Mouse (Mus musculus): ENCODE measurements around the gene Apobec2.

The Apobec2 gene

DNA sequence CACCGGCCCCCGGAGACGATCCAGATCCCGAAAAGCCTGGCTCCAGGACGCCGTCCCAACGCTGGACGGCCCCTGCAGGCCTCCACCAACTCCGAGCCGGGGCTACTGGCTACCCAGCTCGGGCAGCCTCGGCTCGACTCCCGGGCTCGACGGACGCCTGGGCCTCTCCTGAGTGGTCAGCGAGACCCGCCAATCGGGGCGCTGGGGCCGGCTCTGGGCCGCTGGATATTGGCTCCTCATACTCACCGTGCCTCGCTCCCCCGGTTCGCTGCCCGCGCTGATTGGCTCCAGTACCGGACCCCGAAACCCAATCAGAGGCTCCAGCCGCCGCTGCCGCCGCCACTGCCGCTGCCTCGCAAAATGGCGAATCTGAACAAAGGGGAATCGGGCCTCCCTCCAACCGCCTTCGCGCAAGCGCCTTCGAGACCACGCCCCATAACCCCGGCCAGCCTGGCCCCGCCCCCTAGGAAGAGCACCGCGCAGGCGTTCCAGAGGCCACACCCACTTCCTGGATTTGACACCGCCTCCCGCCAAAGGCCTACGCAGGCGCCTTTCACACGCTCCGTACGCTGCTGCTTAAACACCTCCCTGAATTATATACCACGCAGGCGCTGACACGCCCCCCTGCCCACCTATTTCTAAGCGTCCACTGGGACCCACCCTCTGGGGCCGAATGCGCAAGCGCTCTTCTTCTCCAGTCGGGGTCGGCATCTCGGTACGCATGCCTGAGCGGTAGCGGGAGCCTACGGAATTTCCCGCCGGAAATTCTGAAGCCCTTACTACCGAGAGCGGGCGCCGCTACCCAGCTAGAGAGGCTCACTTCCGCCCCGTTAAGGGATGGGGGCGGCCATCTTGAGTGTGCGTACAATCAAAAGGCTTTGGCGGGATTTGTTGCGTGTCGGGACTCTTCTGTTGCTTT, 23.1 kb downstream of the Apobec2 start, which contains the start of the genes Nfya and Oard1:
Gene Nfya, minus strand, starts transcription at position 527 of the 919 bp plus-strand sequence.
Gene Oard1, plus strand, starts transcription at position 635 of the 919 bp plus-strand sequence.
- in situ Hi-C loops (cut with MboI, MseI) = no loop called here

DNA sequence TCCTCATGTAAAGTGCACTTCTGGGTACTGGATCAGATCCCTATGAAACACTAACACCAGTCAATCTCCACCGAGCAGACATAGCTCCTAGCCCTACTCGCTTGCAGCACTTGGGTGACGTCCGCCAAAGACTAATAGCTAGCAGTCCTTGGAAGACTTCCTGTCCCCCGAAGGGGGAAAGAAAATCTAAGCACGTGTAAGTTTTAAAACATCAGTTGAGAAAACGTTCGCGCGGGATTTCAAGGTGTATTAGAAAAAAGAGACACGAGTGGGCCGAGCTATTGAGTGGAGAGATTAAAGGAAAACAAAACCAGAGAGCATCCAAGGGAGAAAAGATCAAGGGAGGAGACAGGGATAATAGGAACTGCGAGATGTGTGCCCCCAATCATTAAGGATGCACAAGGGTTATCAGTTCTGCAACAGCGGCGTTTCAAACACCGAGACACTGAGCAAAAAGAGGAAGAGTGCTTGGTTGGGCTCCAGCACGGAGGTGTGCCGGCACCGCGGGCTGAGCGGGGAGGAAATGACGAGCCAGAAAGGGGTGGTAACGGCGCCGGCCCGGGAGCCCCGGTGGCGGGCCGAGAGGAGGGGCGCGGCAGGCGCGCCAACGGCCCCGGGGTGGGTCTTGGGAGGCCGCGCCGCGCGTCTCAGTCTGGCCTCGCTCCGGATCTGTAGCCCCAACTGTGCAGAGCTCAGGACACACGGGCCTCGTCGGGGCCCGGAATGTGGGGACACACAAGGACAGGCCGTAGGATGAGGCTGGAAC, 24.0 kb downstream of the Apobec2 start:
- in situ Hi-C loops (cut with MboI, MseI) = no loop called here

DNA sequence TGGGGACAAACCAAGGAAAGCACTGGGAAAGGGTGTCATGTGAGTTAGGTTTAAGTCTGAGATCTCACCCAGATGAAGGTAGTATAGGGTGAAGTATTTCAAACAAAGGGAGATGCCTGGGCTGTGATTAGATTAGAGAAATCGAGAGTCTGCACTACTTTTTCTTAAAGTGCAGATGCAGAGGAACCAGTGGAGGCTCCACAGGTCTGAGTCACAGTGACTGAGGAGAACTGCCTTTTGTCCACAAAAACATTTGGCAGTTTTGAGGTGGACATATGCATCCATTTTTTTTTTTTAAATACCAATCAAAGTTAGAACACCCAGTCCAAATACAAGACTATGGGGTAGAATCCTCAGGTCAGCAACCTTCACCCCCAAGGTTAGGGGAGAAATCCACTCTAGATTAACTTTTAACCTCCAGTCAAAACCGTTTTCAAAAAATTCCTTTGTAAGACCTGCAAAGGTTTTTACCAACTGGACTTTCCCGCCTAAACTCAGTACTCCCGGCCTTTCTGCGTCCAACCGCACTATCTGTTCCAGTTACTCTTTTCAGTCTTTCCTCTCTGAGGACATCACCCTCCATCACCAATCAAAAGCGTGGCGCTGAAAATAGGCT, 24.7 kb downstream of the Apobec2 start:
- in situ Hi-C loops (cut with MboI, MseI) = no loop called here

DNA sequence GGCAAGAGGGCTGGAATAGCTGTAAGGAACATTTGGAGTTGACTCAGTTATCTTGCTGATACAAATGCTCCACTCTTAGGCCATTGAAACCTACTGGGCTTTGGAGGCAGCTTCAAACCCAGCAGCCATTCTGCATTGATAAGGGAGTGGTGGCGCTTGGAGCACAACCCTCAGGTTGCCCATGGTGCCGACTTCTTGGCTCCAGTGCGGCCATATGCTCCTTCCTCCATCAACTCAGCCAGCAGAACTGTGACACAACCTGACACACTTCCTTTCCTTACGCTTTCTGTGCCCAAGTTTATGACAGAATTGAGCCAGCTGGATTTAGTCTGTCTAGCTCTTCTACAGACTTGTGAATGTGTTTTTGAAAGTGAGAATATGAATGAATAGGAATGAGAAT, 25.6 kb downstream of the Apobec2 start:
- in situ Hi-C loops (cut with MboI, MseI) = no loop called here

DNA sequence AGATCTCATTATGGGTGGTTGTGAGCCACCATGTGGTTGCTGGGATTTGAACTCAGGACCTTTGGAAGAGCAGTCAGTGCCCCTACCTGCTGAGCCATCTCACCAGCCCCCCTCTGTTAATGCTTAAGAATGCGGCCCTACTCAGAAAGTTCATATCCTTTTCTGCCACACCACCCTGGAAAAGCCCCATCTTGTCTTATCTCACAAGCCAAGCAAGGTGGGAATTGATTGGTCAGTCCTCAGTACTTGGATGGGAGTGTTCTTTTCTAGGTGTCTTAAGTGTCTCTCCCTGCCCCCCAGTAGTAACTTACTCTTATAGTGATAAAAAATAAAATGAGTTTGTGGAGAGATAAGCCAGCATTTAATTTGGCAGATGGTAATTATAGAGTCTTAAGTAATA, 28.0 kb downstream of the Apobec2 start:
- in situ Hi-C loops (cut with MboI, MseI) = no loop called here

DNA sequence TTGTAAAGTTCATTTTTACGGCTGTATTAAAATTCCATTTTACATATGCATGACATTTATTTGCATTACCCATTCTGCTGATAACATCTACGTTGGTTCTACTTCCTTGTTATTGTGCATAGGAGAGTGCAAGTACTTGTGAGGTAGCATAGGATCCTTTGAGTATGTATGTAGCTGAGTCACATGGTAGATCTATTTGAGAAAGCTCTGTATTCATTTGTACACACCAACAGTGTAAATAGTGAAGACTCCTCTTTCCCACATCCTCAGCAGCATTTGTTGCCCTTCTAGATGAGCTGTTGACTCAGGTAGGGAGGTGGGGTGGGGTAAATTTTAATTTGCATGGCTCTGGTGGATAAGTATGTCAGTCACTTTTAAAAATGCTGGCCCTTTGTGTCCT, 28.9 kb downstream of the Apobec2 start:
- in situ Hi-C loops (cut with MboI, MseI) = no loop called here

DNA sequence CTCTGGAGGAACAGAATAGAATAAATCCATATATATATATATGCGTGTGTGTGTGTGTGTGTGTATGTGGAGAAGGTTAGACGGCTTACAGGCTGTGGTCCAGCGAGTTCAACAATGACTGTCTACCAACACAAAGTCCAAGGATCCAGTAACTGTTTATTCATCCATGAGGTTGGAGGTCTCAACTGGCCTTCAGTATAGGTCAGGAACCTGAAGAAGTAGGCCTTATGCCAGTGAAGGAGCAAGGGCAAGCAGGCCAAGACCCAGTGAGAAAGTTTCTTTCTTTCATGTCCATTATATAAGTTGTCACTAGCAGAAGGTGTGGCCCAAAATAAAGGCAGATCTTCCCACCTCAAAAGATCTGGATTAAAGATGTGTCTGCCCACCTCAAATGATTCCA, 30.0 kb downstream of the Apobec2 start:
- in situ Hi-C loops (cut with MboI, MseI) = no loop called here

DNA sequence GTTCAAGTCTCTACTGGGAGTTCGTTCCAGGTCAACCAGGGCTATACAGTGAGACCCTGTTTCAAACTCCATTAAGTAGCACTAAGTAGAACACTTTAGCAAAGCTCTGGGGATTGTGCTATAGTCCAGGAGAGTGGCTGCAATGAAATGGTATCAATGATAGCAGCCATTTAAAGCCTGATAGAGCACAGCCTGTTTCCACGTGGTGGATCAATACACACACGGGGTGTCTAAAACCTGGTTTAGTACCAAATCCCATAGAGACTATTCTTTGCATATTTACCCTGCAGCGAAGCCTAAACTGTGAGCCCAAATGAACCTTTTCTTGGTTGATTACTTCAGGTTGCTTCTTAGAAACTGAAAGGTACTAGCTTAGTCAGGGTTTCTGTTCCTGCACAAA, 31.0 kb downstream of the Apobec2 start:
- in situ Hi-C loops (cut with MboI, MseI) = no loop called here

DNA sequence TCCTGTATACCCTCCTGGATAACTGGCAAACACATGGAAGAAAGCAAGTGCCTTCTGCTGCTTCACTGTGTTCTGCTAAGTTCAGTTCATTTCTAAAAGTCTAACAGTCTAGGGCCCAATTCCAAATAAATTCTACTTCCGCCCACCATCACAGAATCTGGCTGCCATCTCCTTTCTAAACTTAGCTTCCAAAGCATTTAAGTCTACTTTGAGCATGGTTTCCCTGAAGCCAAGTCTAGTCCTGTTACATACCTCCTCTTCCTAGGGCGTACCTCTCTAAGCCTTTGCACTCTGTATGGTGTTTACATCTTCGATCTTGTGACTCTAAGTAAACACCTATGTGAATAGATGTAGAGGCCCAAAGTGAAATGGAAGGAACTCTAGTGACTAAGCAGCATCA, 40.1 kb downstream of the Apobec2 start:
- in situ Hi-C loops (cut with MboI, MseI) = no loop called here

DNA sequence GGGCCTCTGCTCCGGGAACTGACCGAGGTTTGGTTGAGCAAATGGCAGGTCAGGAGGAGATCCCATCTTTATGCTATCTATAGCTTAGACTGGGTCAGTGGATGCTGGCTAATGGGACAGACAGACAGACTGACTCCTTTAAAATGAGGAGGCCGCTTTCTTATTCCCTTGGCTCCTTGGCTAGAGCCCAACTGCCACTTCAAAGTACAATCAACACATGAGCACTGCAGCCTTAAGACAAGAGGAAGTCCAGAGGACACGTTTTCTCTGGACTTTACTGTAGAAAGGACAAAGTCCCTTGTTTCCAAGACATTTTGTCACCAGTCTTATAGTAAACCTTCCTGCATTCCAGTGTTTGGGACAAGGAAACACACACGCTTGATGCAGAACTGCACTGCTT, 41.3 kb downstream of the Apobec2 start:
- in situ Hi-C loops (cut with MboI, MseI) = no loop called here

DNA sequence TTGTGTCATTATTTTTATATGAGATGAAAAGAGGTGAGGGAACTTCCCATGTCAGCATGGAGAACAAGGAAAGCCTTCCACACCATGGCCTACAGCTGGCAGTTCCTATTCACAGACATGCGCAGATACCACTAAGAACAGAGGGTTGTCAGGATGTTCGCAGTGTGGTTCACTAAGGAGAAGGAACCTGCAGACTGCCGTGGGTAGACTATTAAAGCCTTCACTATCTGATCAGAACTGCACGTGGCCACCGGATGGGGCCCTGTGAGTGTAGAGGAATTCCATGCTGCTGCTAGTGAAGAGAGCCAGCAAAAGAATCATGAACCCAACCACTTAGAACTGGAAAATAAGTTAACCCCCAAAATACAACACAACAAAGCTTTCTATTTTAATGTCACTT, 43.3 kb downstream of the Apobec2 start:
- in situ Hi-C loops (cut with MboI, MseI) = no loop called here

DNA sequence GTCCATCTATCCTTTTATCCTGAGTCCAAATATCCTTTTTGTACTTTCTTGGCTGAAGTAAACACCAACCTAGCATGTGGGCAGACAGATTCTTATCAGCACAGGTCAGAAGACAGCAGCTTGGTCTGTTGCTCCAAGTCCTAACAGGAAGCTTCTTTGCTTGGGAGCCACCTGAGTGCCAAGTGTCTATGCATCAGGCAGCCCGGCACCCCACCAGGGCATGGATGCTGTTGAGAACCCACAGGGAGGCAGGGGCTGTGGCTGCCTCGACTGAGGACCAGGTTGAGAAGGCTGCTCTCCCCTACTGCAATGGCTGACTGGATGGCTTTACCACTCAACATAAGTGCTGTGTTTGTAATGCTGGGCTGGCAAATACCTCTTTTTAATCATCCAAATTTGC, 44.1 kb downstream of the Apobec2 start:
- in situ Hi-C loops (cut with MboI, MseI) = no loop called here

DNA sequence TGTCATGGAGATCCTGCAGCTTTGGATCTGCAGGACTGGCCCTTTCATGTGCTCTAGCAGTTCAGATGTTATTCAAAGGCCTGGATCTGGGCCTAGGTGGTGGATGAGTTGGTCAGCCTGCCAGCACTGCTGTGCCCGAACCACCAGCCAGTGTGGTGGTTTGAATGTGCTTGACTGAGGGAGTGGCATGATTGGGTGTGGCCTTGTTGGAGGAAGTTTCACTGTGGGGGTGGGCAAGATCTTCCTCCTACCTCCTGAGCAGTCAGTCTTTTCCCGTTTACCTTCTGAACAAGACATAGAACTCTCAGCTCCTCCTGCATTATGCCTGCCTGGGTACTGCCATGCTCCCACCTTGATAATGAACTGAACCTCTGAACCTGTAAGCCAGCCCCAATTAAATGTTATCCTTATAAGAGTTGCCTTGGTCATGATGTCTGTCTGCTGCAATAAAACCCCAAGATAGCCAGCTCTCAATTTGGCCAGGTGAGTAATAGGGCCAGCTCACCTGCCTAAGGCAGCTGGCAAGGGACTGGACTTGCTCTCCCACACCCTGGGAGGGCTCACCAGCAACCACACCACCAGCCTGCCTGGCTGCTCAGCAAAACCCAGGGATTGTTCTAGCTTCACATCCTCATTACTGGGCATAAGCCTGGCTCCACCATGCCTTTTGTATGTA, 46.8 kb downstream of the Apobec2 start:
- in situ Hi-C loops (cut with MboI, MseI) = no loop called here

DNA sequence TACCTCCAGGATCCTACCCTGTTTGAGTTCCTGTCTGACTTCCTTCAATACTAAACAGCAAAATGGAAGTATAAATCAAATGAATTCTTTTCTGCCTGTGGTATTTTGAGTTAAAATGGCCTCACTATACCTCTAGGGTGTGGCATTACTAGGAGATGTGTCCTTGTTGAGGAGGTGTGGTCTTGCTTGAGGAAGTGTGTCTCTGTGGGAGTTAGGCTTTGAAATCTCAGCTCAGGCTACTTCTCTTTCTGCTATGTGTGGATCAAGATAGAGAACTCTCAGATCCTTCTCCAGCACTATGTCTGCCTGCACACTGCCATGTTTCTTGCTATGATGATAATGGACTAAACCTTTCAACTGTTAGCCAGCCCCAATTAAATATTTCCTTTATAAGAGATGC, 53.7 kb downstream of the Apobec2 start:
- in situ Hi-C loops (cut with MboI, MseI) = no loop called here

DNA sequence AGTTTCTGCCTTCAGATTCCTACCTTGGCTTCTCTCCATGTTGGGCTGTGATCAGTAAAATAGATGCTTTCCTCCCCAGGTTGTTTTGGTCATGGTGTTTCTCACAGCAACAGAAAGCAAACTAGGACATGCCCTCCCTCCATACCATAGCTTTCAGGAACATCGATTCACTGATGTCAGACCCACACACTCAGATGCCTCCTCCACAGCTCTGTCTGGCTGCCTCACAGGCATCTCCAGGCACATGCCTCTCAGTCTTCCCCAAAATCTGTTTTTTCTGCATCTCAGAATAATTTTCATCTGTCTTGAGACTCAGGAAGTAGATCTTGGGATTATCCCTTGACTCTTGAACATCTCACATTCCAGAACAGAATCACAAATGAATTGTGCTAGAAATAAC, 56.6 kb downstream of the Apobec2 start:
- in situ Hi-C loops (cut with MboI, MseI) = no loop called here

DNA sequence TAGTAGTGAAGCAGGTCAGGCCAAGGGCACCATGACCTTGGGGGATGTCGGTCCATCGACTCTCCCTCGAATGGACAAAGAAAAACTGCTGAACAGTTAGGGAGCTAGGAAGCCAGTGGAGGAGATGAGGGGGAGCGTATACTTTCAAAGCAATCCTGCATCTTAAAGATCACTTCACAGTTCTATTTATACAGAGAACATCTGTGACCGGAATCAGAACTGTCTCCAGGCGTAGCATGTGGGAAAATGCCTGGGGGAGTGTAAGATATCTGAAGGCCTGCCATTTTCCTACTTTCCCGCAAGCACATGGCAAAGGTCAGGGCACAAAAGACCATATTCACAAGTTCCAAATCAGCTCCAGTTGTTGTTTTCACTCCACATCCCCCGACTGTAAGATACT, 59.7 kb downstream of the Apobec2 start:
- in situ Hi-C loops (cut with MboI, MseI) = no loop called here

DNA sequence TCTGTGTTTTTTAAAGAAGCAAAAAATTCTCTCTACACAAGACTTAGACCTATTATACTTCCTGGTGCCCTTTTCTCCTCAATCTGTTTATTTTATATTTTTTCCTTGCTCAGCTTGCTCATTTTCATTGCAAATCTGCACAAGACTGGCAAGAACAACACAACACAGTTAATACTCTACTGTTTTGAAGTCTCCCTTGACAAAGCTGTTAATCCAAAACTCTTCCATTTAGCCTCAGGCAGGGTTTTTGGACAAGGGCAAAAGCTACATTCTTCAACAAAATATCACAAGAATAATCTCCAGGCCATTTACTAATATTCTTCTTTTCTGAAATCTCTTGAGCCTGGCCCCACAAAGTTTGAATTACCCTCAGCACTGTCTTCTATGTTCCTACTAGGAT, 61.1 kb downstream of the Apobec2 start:
- in situ Hi-C loops (cut with MboI, MseI) = no loop called here
